Mouse (Mus musculus) bone marrow macrophage, adult 2 months (primary cell): ENCODE measurements around the gene H1fx. TPM values are rescaled to one million over a fixed set of nuclear protein-coding genes. Genes with fewer than 3 reads are reported as not detected.
"Not testable (repeated sequence)": the region's sequence is repeated elsewhere in the genome, so short reads cannot be mapped to it uniquely, and the experiment has no call there.

Experiments used
- H3K27ac ChIP-seq: 2 replicates; pipeline ENCODE4 v1.5.1; 2012; ENCODE audit warnings: low read depth, low read length; ENCODE audit not compliant: insufficient read depth
- H3K4me1 ChIP-seq: 2 replicates; pipeline ENCODE4 v1.6.1; 2012; ENCODE audit warnings: low read length; ENCODE audit not compliant: control insufficient read depth, insufficient read depth
- H3K4me3 ChIP-seq: 2 replicates; pipeline ENCODE4 v1.5.1; 2012; ENCODE audit warnings: mild to moderate bottlenecking, low read length, moderate library complexity; ENCODE audit not compliant: insufficient read depth
- CTCF ChIP-seq: IDR thresholded peaks from 2 replicates; pipeline ENCODE4 v1.5.1; 2012; ENCODE audit warnings: low read depth, mild to moderate bottlenecking, low read length, moderate library complexity
- POLR2A ChIP-seq: IDR thresholded peaks from 2 replicates; pipeline ENCODE4 v1.6.1; 2012; ENCODE audit warnings: mild to moderate bottlenecking, low read depth, low read length, borderline replicate concordance
- polyA plus RNA-seq: library from polyadenylated mRNA; stranded (reverse); fragments of >200 nt; gene quantifications from 2 replicates; pipeline ENCODE4 v1.2.4, GENCODE M21; 2012; ENCODE audit not compliant: missing spikeins, insufficient read depth, insufficient read length

H1fx gene
- polyA plus RNA-seq, 1 experiment, result 0.91 TPM

- Histone ChIP-seq H3K27ac (no peak overlapping the region), H3K4me1 (no peaks in the 10 kb centered on the region), H3K4me3 (no peak overlapping the region)
- TF ChIP-seq CTCF (no peak), POLR2A (no peak)
Measured at GRCm38 (mm10) chr6:87982506-87982905, 1.1 kb upstream of the H1fx start.

DNA sequence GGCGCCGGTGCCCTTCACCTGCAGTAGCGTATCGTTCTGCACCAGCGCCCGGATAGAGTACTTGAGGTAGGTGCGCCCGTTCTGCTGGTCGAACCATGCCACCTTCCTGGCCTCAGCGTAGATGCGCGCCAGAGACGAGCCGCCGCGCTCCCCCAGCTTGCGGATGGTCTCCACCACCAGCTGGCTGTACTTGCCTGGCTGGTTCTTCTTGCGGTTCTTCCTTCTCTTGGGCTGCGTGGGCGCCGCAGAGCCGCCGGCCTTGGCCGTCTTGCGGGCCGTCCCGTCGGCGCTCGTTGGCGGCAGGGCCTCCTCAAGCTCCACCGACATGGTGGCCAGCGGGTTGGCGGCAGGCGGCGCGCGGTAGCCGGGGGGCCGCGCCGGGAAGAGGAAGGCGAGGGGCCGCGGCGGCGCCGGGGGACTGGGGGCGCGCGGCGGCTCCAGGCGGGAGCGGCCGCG is 379 bp downstream of the H1fx start:
- peak overlapping the region; percentile 49 for H3K4me3 ChIP-seq
- no peaks in the 10 kb centered on the region for H3K4me1 ChIP-seq
- no peak for TF ChIP-seq POLR2A
- no peak for TF ChIP-seq CTCF

DNA sequence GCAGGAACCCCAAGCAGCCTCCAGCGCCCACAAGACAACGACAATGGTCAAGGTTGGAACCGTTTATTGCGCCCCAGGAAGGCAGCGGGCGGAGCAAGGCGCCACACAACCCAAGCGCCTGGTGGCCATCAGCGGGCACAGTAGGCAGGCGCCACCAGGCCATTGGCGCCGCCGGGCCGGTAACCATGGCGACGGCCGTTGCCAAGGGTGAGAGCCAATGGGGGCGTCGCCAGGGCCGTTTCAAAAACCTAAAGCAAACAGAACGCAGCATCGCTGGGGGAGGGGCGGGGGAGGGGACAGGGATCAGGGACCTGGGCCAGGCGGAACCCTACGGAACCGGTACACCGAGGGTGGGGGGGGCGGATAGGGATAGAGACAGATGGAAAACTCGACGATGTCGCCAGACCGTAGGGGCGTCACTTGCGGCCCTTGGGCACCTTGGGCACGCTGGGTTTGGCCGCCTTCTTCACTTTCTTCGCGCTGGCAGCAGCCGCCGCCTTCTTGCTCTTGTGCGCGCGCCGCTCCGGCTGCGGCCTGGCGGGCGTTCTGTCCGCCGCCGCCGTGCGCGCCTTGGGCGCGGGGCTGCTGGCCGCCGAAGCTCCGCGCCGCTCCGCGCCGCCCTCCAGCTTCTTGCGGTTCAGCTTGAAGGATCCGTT is 935 bp downstream of the H1fx start:
- H3K27ac ChIP-seq, result no peak overlapping the region
- H3K4me1 ChIP-seq, result no peaks in the 10 kb centered on the region
- peak overlapping the region; percentile 49 for H3K4me3 ChIP-seq
- TF ChIP-seq POLR2A (no peak), CTCF (no peak)

More for the DNA sequence above, 379 bp downstream of the H1fx start:
- no peak overlapping the region for H3K27ac ChIP-seq

DNA sequence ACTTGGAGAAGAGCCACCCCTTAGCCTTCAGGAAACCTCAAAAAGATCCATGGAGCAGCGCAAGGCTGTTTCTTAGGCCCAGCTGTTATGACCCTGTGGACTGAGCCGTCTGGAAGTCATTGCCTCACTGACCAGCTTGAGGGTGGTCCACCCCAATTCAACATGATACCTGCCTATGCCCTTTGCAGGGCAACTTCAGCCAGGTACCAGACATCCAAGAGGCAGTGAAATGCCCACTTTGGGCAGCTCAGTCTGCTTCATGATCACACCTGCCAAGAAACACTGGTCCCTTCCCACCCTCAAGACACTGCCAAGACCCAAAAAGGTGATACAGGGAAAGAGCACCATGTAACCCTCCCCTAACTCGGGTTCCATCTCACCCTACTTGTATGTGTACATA is 1.7 kb downstream of the H1fx start:
- Histone ChIP-seq H3K4me3 (no peak overlapping the region), H3K27ac (no peak overlapping the region), H3K4me1 (no peaks in the 10 kb centered on the region)
- TF ChIP-seq POLR2A (no peak), CTCF (no peak)

DNA sequence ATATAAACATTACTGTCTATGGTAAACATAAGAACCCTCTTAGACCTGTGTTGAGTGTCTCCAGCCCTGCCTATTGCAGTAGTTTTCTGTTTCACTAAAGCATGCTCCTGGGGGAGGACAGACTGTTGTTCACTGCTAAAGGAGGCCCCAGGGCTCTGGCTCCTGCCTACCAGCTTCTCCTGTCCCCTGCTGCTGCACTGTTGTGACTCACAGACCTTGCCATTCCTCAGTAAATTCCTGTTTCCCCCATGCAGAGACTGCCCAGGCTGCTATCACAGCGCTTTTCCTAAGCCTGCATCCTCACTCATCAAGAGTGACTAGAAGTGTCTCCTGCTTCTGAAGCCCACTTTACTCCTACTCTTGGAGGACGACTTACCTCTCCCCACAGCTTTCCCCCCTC is 11.4 kb downstream of the H1fx start:
- no peak overlapping the region for H3K27ac ChIP-seq
- H3K4me3 ChIP-seq, result no peak overlapping the region
- H3K4me1 ChIP-seq, result no peaks in the 10 kb centered on the region
- no peak for TF ChIP-seq POLR2A
- no peak for TF ChIP-seq CTCF

- not testable (repeated sequence) for H3K27ac ChIP-seq, H3K4me1 ChIP-seq, H3K4me3 ChIP-seq
Measured at GRCm38 (mm10) chr6:87962457-87962856, 19.0 kb downstream of the H1fx start.

DNA sequence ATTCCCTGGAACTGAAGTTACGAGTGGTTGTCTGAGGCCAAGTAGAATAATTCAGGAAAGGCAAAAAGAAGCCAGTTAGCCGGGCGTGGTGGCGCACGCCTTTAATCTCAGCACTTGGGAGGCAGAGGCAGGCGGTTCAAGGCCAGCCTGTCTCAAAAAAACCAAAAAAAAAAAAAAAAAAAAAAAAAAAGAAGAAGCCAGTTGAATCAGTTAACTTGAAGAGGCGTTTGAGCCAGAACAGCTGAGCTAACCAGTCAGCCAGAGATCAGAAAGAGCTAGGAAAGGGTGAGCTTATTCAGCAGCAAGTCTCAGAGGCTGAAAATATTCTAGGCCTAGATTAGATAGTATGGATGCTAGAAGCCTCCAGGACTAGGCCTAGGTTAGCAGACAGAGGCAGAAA is 39.3 kb downstream of the H1fx start:
- Histone ChIP-seq H3K4me3 (no peak overlapping the region), H3K27ac (no peak overlapping the region), H3K4me1 (no peaks in the 10 kb centered on the region)
- TF ChIP-seq CTCF, result no peak
- no peak for TF ChIP-seq POLR2A

- Histone ChIP-seq H3K27ac (no peak overlapping the region), H3K4me3 (no peak overlapping the region), H3K4me1 (peaks cover 13% of the 10 kb centered on the region)
- no peak for TF ChIP-seq CTCF
Measured at GRCm38 (mm10) chr6:87938941-87939340, 42.5 kb downstream of the H1fx start.

DNA sequence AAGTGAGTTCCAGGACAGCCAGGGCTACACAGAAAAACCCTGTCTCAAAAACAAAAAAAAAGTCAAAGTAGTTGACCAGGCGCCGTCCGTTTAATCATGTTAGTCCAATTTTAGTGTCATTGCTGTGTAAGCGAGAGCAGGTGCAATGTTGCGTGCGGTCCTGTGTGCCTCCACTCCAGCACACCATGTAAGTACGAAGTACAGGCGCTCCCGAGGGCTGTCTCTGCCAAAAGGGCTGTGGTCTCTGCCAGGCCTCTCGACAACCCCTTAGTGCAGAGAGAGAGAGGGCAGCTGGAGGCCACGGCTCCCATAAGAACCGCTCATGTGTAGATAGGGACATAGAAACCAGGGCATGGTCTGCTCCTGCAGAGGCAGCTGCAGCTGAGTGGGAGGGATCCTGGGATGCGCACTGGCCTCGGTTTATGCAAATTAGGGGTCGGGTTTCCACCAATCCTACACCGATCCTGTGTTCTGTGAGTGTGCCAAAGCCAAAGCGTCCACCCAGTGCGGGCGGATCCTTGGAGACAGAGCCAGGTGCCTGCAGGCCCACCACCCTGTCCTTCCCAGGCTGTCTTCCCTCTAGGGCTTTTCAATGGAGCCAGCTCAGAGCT is 44.2 kb downstream of the H1fx start:
- H3K4me3 ChIP-seq, result no peak overlapping the region
- no peak overlapping the region for H3K27ac ChIP-seq
- TF ChIP-seq CTCF (no peak), POLR2A (no peak)
- H3K4me1 ChIP-seq, result peaks cover 13% of the 10 kb centered on the region

DNA sequence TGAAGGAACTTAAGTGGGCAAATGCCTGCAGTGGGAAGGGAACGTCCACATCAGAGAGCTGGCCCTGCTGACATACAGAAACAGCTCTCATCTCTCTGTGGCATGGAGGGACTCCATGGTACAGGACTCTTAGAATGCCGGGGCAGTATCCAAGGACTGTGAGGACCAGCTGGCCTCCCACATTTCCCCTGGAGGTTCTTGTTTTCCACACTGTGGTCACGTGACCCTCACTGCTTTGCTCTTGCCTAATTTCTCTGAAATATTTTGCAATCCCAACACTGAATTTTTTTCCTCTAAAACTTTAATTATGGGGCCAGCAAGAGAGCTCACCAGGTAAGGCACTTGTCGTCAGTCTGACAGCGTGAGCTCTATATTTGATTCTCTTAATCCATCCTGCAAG is 46.4 kb downstream of the H1fx start:
- H3K4me3 ChIP-seq, result no peak overlapping the region
- TF ChIP-seq POLR2A (no peak), CTCF (no peak)
- peaks cover 13% of the 10 kb centered on the region for H3K4me1 ChIP-seq
- no peak overlapping the region for H3K27ac ChIP-seq

Other genes with a start within 250 kb of the H1fx start
- not detected in 2 replicates for gene Gp9, start 203.6 kb downstream of the H1fx start, polyA plus RNA-seq
- gene Rab43, start 169.5 kb downstream of the H1fx start, polyA plus RNA-seq, result 78.0 and 91.8 TPM in 2 replicates
- 7.9 and 10.0 TPM in 2 replicates for gene Gm45140, start 145.8 kb downstream of the H1fx start, polyA plus RNA-seq
- 38.3 and 44.8 TPM in 2 replicates for gene Isy1, start 142.8 kb downstream of the H1fx start, polyA plus RNA-seq
- 169 and 174 TPM in 2 replicates for gene Cnbp, start 130.5 kb downstream of the H1fx start, polyA plus RNA-seq
- 49.5 and 51.7 TPM in 2 replicates for gene Copg1, start 93.8 kb downstream of the H1fx start, polyA plus RNA-seq
- 20.0 and 21.2 TPM in 2 replicates for gene Hmces, start 67.7 kb downstream of the H1fx start, polyA plus RNA-seq
- gene Rab7, start 63.6 kb upstream of the H1fx start, polyA plus RNA-seq, result 475 and 476 TPM in 2 replicates
- 148 and 185 TPM in 2 replicates for gene Rpn1, start 102.8 kb upstream of the H1fx start, polyA plus RNA-seq
- gene Gata2, start 212.3 kb upstream of the H1fx start, polyA plus RNA-seq, result 0.33 TPM in 1 of 2 replicates, not detected in the other
- gene Dnajb8, start 240.6 kb upstream of the H1fx start, polyA plus RNA-seq, result not detected in 2 replicates